Mouse (Mus musculus) urinary bladder, postnatal 36 days (tissue): ENCODE results near the gene Apeh.

Experiments
- DNase-seq, 2 experiments: peaks; one replicate each; pipeline ENCODE4 v3.0.0; 2022; ENCODE audit warnings: low spot score in 2 of 2, mixed read lengths in 1 of 2

Apeh gene

GRCm38 (mm10) chr9:108080168-108080567 is 14.2 kb downstream of the Apeh start, which contains the start of gene Mst1:
Gene Mst1 (plus strand): TSS chr9:108080436.
- DNase-seq = peak in 1 of 2 experiments; percentile 50

GRCm38 (mm10) chr9:108073141-108073930 is 21.1 kb downstream of the Apeh start:
- DNase-seq = no peak

- no peak for DNase-seq
Measured at GRCm38 (mm10) chr9:108072481-108072924, 21.9 kb downstream of the Apeh start.

GRCm38 (mm10) chr9:108071801-108072200 is 22.6 kb downstream of the Apeh start:
- DNase-seq = no peak

GRCm38 (mm10) chr9:108069529-108069928 is 24.9 kb downstream of the Apeh start:
- DNase-seq = no peak

- DNase-seq = no peak
Measured at GRCm38 (mm10) chr9:108069007-108069406, 25.4 kb downstream of the Apeh start.

- peak; percentile 76 to 84 for DNase-seq
Measured at GRCm38 (mm10) chr9:108067900-108068299, 26.5 kb downstream of the Apeh start.

GRCm38 (mm10) chr9:108067199-108067598 is 27.2 kb downstream of the Apeh start:
- DNase-seq = no peak

GRCm38 (mm10) chr9:108065491-108066011 is 28.9 kb downstream of the Apeh start:
- DNase-seq = peak; percentile 49 to 50

GRCm38 (mm10) chr9:108063361-108063760 is 31.0 kb downstream of the Apeh start:
- no peak for DNase-seq

GRCm38 (mm10) chr9:108062142-108062541 is 32.3 kb downstream of the Apeh start:
- DNase-seq = no peak

- DNase-seq = no peak
Measured at GRCm38 (mm10) chr9:108058291-108058690, 36.1 kb downstream of the Apeh start.

GRCm38 (mm10) chr9:108057262-108057562 is 37.2 kb downstream of the Apeh start:
- DNase-seq = no peak

- DNase-seq = no peak
Measured at GRCm38 (mm10) chr9:108056361-108057261, 37.8 kb downstream of the Apeh start.

- DNase-seq = no peak
Measured at GRCm38 (mm10) chr9:108055661-108056237, 38.7 kb downstream of the Apeh start.

- no peak for DNase-seq
Measured at GRCm38 (mm10) chr9:108055061-108055460, 39.3 kb downstream of the Apeh start.

- no peak for DNase-seq
Measured at GRCm38 (mm10) chr9:108054331-108055040, 39.9 kb downstream of the Apeh start.

- no peak for DNase-seq
Measured at GRCm38 (mm10) chr9:108053665-108054225, 40.7 kb downstream of the Apeh start.

GRCm38 (mm10) chr9:108052885-108053664 is 41.3 kb downstream of the Apeh start, which contains the start of gene Amigo3:
Gene Amigo3 (plus strand): TSS chr9:108053159.
- peak; percentile 97 for DNase-seq

- no peak for DNase-seq
Measured at GRCm38 (mm10) chr9:108052411-108052810, 42.0 kb downstream of the Apeh start.
